Mouse (Mus musculus) testis, postnatal 14 days (tissue): ENCODE data around the gene Cldn7.

Source experiments
- DNase-seq: peaks from one replicate; pipeline ENCODE4 v3.0.0; 2021; ENCODE audit warnings: low spot score

The Cldn7 gene

GRCm38 (mm10) chr11:69990850-69991691 is 26.5 kb downstream of the Cldn7 start, which contains the start of gene Gabarap:
Gene Gabarap, plus strand, starts transcription at chr11:69991143.
- DNase-seq, result peak; percentile 95

- DNase-seq, result no peak
These were observed 27.1 kb downstream of the Cldn7 start for GRCm38 (mm10) chr11:69991711-69992110.

GRCm38 (mm10) chr11:69992396-69992795 is 27.8 kb downstream of the Cldn7 start:
- DNase-seq, result no peak

- no peak for DNase-seq
These were observed 28.4 kb downstream of the Cldn7 start for GRCm38 (mm10) chr11:69992932-69993331.

GRCm38 (mm10) chr11:69994401-69995090 is 30.0 kb downstream of the Cldn7 start:
- DNase-seq, result no peak

- peak; percentile 98 for DNase-seq
These were observed 30.9 kb downstream of the Cldn7 start, which contains the start of gene Phf23 for GRCm38 (mm10) chr11:69995391-69995960. Gene Phf23, plus strand, starts transcription at chr11:69995777.

GRCm38 (mm10) chr11:69996161-69997061 is 31.8 kb downstream of the Cldn7 start:
- peak; percentile 66 for DNase-seq

- DNase-seq, result peak; percentile 89
These were observed 32.5 kb downstream of the Cldn7 start for GRCm38 (mm10) chr11:69997070-69997509.

GRCm38 (mm10) chr11:69998567-69999491 is 34.2 kb downstream of the Cldn7 start:
- no peak for DNase-seq

- DNase-seq, result no peak
These were observed 35.1 kb downstream of the Cldn7 start for GRCm38 (mm10) chr11:69999666-70000065.

GRCm38 (mm10) chr11:70000396-70000898 is 35.9 kb downstream of the Cldn7 start, which contains the start of gene Dvl2:
Gene Dvl2, plus strand, starts transcription at chr11:70000595.
- DNase-seq, result peak; percentile 93

GRCm38 (mm10) chr11:70001159-70001558 is 36.6 kb downstream of the Cldn7 start:
- no peak for DNase-seq

GRCm38 (mm10) chr11:70001865-70002264 is 37.3 kb downstream of the Cldn7 start:
- DNase-seq, result no peak

- no peak for DNase-seq
These were observed 37.9 kb downstream of the Cldn7 start for GRCm38 (mm10) chr11:70002471-70002870.

GRCm38 (mm10) chr11:70005521-70005920 is 40.9 kb downstream of the Cldn7 start:
- DNase-seq, result no peak

- no peak for DNase-seq
These were observed 45.5 kb downstream of the Cldn7 start for GRCm38 (mm10) chr11:70010033-70010432.

GRCm38 (mm10) chr11:70010548-70010947 is 46.0 kb downstream of the Cldn7 start:
- DNase-seq, result no peak

- DNase-seq, result no peak
These were observed 46.4 kb downstream of the Cldn7 start for GRCm38 (mm10) chr11:70010961-70011360.

GRCm38 (mm10) chr11:70012931-70013330 is 48.4 kb downstream of the Cldn7 start:
- no peak for DNase-seq

- no peak for DNase-seq
These were observed 48.8 kb downstream of the Cldn7 start for GRCm38 (mm10) chr11:70013408-70013807.
